Mouse (Mus musculus) kidney, postnatal 25 days (tissue): ENCODE results near the gene Arl15.

Source experiments
- DNase-seq, 2 experiments: peaks; one replicate each; pipeline ENCODE4 v3.0.0; 2021; ENCODE audit warnings: mixed read lengths in 2 of 2

Gene Arl15

GRCm38 (mm10) chr13:113875724-113876123 lies 81.4 kb downstream of the Arl15 start:
- no peak for DNase-seq

- peak; percentile 63 to 69 for DNase-seq
These were observed 83.1 kb downstream of the Arl15 start for GRCm38 (mm10) chr13:113877420-113877819.

- DNase-seq: no peak
These were observed 84.3 kb downstream of the Arl15 start for GRCm38 (mm10) chr13:113878571-113878970.

GRCm38 (mm10) chr13:113879651-113880327 lies 85.5 kb downstream of the Arl15 start:
- no peak for DNase-seq

- no peak for DNase-seq
These were observed 86.4 kb downstream of the Arl15 start for GRCm38 (mm10) chr13:113880564-113881171.

GRCm38 (mm10) chr13:113882959-113883358 lies 88.7 kb downstream of the Arl15 start:
- no peak for DNase-seq

- DNase-seq: no peak
These were observed 92.8 kb downstream of the Arl15 start for GRCm38 (mm10) chr13:113887090-113887489.

GRCm38 (mm10) chr13:113888126-113888525 lies 93.8 kb downstream of the Arl15 start:
- DNase-seq: no peak

GRCm38 (mm10) chr13:113888704-113889103 lies 94.4 kb downstream of the Arl15 start:
- DNase-seq: no peak

GRCm38 (mm10) chr13:113889140-113890055 lies 95.1 kb downstream of the Arl15 start:
- no peak for DNase-seq

GRCm38 (mm10) chr13:113896684-113897083 lies 102.4 kb downstream of the Arl15 start:
- no peak for DNase-seq

GRCm38 (mm10) chr13:113897498-113897897 lies 103.2 kb downstream of the Arl15 start:
- DNase-seq: no peak

GRCm38 (mm10) chr13:113897951-113898350 lies 103.6 kb downstream of the Arl15 start:
- DNase-seq: no peak

GRCm38 (mm10) chr13:113901001-113901545 lies 106.8 kb downstream of the Arl15 start:
- DNase-seq: peak; percentile 67 to 68

GRCm38 (mm10) chr13:113903255-113903654 lies 109.0 kb downstream of the Arl15 start:
- no peak for DNase-seq

GRCm38 (mm10) chr13:113911986-113912519 lies 117.7 kb downstream of the Arl15 start:
- no peak for DNase-seq

GRCm38 (mm10) chr13:113914551-113914971 lies 120.3 kb downstream of the Arl15 start:
- no peak for DNase-seq

GRCm38 (mm10) chr13:113915700-113916099 lies 121.4 kb downstream of the Arl15 start:
- no peak for DNase-seq

GRCm38 (mm10) chr13:113916761-113917160 lies 122.5 kb downstream of the Arl15 start:
- DNase-seq: no peak

GRCm38 (mm10) chr13:113917376-113917775 lies 123.1 kb downstream of the Arl15 start:
- no peak for DNase-seq

GRCm38 (mm10) chr13:113917868-113918411 lies 123.6 kb downstream of the Arl15 start:
- no peak for DNase-seq

GRCm38 (mm10) chr13:113918668-113919067 lies 124.4 kb downstream of the Arl15 start:
- no peak for DNase-seq

- no peak for DNase-seq
These were observed 141.4 kb downstream of the Arl15 start for GRCm38 (mm10) chr13:113935697-113936096.
